Mouse (Mus musculus): ENCODE data around the gene Tcaf3.

The Tcaf3 gene

GRCm38 (mm10) chr6:42544846-42545245 is 52.6 kb downstream of the Tcaf3 start:
- intact Hi-C loops (cut with DNase I), result no loop called here

- intact Hi-C loops (cut with DNase I), result no loop called here
Observed at GRCm38 (mm10) chr6:42542036-42543031, 55.2 kb downstream of the Tcaf3 start.

- intact Hi-C loops (cut with DNase I), result no loop called here
Observed at GRCm38 (mm10) chr6:42540681-42541080, 56.8 kb downstream of the Tcaf3 start.

- intact Hi-C loops (cut with DNase I), result loop anchor here (5.0 kb wide), 1 partner anchor 43 kb away; no protein-coding TSS in a partner anchor
Observed at GRCm38 (mm10) chr6:42539711-42540110, 57.8 kb downstream of the Tcaf3 start.
